Mouse (Mus musculus) limb, embryonic 12.5 days (tissue): ENCODE results near the gene Tmem91. TPM values are rescaled to one million over a fixed set of nuclear protein-coding genes. Genes with fewer than 3 reads are reported as not detected.

Experiments used
- ATAC-seq: fragments of 200-750 bp; cut with Nextera tagmentation; 2 replicates; pipeline ENCODE4 v1.8.0; 2017; ENCODE audit warnings: low read depth, moderate TSS enrichment; ENCODE audit not compliant: insufficient number of reproducible peaks, insufficient read depth, low FRiP score, low TSS enrichment
- H3K27ac ChIP-seq: fragments of 300-500 bp; sonication (generic); 2 replicates; pipeline ENCODE4 v1.5.1; 2016; ENCODE audit warnings: mild to moderate bottlenecking, moderate library complexity
- H3K27me3 ChIP-seq: fragments of 300-500 bp; sonication (generic); 2 replicates; pipeline ENCODE4 v1.6.1; 2016; ENCODE audit warnings: mild to moderate bottlenecking, moderate library complexity
- H3K36me3 ChIP-seq: fragments of 300-500 bp; sonication (generic); 2 replicates; pipeline ENCODE4 v1.6.1; 2016; ENCODE audit warnings: mild to moderate bottlenecking, moderate library complexity
- H3K4me1 ChIP-seq: fragments of 300-500 bp; sonication (generic); replicated peaks from 2 replicates; pipeline ENCODE4 v1.6.1; 2016
- H3K4me2 ChIP-seq: fragments of 300-500 bp; sonication (generic); 2 replicates; pipeline ENCODE4 v1.6.1; 2016; ENCODE audit warnings: mild to moderate bottlenecking, moderate library complexity
- H3K4me3 ChIP-seq: fragments of 300-500 bp; sonication (generic); replicated peaks from 2 replicates; pipeline ENCODE4 v1.5.1; 2016; ENCODE audit warnings: mild to moderate bottlenecking
- H3K9ac ChIP-seq: fragments of 300-500 bp; sonication (generic); replicated peaks from 2 replicates; pipeline ENCODE4 v1.6.1; 2016; ENCODE audit warnings: mild to moderate bottlenecking, moderate library complexity
- H3K9me3 ChIP-seq: fragments of 300-500 bp; sonication (generic); 2 replicates; pipeline ENCODE4 v1.6.1; 2016; ENCODE audit warnings: mild to moderate bottlenecking, moderate library complexity
- WGBS: fragments of 180-500 bp; shearing (Covaris S2); methylation state at CpG from one replicate; pipeline ENCODE4 v1.1.7; 2016; 5-methylcytosine and 5-hydroxymethylcytosine counted together
- polyA plus RNA-seq: library from polyadenylated mRNA; unstranded; fragments of >200 nt; fragmentation: Nextera tagmentation; extraction: Ambion mirVana; gene quantifications from 2 replicates; pipeline ENCODE4 v1.2.1, GENCODE M21; 2016

Tmem91 gene
- polyA plus RNA-seq, 1 experiment from 2014 or later, result 3.1 TPM

DNA sequence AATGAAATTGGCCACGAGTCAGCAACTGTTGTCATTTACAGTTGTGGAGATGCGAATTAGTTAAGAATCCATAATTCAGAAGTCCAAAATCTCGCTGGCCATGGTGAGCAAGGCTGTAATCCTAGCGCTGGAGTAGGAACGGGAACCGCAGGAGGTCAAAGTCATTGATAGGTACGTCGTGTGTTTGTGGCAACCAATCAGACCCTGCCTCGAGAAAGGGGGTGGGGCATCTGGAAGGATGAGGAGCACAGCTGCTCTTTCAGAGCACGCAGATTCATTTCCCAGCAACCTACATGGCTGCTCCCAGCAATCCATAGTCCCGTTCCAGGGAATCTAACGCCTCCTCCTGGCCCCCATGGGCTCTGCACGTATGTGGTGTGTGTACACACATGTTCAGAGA is 24.9 kb upstream of the Tmem91 start:
- H3K9ac ChIP-seq, result no peak overlapping the region
- WGBS, result 62% methylated on average over 13 of the region's 13 CpGs
- H3K27ac ChIP-seq, result no peak overlapping the region
- no peaks in the 10 kb centered on the region for H3K36me3 ChIP-seq
- H3K4me3 ChIP-seq, result no peak overlapping the region
- H3K27me3 ChIP-seq, result peaks cover 15% of the 10 kb centered on the region
- peaks cover 5% of the 10 kb centered on the region; the same call in 1 of the 2 replicates for H3K4me1 ChIP-seq
- H3K9me3 ChIP-seq, result peaks cover 17% of the 10 kb centered on the region; the same call in 1 of the 2 replicates
- no peak overlapping the region for H3K4me2 ChIP-seq
- ATAC-seq, result no peak

DNA sequence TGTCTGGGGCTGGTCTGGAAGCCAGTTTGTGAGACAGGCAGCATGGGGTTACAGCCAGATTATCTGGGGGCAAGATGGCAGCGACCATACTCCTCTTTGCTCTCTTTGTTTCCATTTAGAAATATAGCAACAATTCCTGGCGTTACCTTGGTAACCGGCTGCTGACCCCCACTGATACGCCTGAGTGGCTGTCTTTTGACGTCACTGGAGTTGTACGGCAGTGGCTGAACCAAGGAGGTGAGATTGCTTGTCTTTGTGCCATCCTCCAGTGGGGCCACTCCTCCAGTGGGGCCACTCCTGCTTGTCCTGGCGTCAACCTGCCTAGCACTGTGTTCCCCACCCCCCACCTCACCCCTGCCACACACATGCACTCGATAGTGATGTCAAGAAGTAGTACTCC is 19.1 kb upstream of the Tmem91 start:
- H3K4me3 ChIP-seq, result no peak overlapping the region
- WGBS, result 74% methylated on average over 8 of the region's 8 CpGs
- no peak for ATAC-seq

DNA sequence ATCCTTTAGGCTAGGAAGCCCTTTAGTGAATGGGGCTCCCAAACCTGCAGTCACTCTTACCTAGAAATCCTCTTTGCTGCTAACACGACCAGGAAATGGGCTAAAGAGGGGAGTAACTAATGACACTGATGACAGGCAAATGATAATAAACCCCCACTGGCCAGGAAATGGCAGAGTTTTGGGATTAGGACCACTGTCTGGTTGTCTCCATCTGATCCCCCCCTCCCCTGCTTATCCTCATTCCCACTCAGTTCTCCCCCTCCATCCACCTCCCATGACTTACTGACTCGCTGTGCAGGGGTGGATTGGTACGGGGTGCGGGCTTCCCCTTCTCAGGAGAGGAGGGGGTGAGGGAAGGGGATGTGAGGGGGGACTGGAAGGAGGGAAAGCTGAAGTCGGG is 15.1 kb upstream of the Tmem91 start:
- no peak for ATAC-seq
- H3K4me2 ChIP-seq, result peak overlapping the region; percentile 87
- H3K27me3 ChIP-seq, result peaks cover 67% of the 10 kb centered on the region
- no peak overlapping the region for H3K27ac ChIP-seq
- H3K9me3 ChIP-seq, result no peaks in the 10 kb centered on the region; the same call in 1 of the 2 replicates
- H3K4me1 ChIP-seq, result peaks cover 36% of the 10 kb centered on the region
- H3K9ac ChIP-seq, result no peak overlapping the region
- no peak overlapping the region for H3K4me3 ChIP-seq
- 33% methylated on average over 5 of the region's 5 CpGs for WGBS
- H3K36me3 ChIP-seq, result no peaks in the 10 kb centered on the region

More for the DNA sequence above, 19.1 kb upstream of the Tmem91 start:
- H3K4me2 ChIP-seq, result no peak overlapping the region
- peaks cover 27% of the 10 kb centered on the region for H3K27me3 ChIP-seq
- H3K4me1 ChIP-seq, result peaks cover 4% of the 10 kb centered on the region
- H3K9ac ChIP-seq, result no peak overlapping the region
- no peaks in the 10 kb centered on the region; the same call in 1 of the 2 replicates for H3K9me3 ChIP-seq
- no peaks in the 10 kb centered on the region for H3K36me3 ChIP-seq
- H3K27ac ChIP-seq, result no peak overlapping the region

DNA sequence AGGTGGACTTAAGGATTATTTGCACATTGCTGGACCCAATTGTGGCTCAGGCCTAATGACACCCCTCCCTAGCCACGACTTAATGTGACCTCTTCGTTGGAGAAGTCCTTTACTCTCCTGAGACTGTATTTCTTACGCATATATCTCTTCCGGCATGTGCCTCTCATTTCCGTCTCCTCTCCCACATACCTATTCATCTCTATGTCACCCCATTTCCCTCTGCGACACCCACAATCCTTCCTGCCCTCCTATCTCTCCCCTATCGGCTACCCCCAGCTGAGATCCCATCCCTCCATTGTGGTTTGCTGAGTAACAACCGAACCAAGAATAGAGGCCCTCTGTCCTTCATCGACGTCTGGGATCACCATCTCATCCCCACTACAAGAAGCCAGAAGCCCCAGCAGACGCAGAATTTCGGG is 14.6 kb upstream of the Tmem91 start:
- no peak overlapping the region for H3K27ac ChIP-seq
- H3K4me3 ChIP-seq, result peak overlapping the region; percentile 67
- no peaks in the 10 kb centered on the region for H3K36me3 ChIP-seq
- H3K4me1 ChIP-seq, result peaks cover 36% of the 10 kb centered on the region
- H3K4me2 ChIP-seq, result peak overlapping the region; percentile 87
- H3K27me3 ChIP-seq, result peaks cover 72% of the 10 kb centered on the region
- H3K9ac ChIP-seq, result no peak overlapping the region
- WGBS, result 11% methylated on average over 12 of the region's 12 CpGs
- H3K9me3 ChIP-seq, result no peaks in the 10 kb centered on the region; the same call in 1 of the 2 replicates
- ATAC-seq, result no peak

DNA sequence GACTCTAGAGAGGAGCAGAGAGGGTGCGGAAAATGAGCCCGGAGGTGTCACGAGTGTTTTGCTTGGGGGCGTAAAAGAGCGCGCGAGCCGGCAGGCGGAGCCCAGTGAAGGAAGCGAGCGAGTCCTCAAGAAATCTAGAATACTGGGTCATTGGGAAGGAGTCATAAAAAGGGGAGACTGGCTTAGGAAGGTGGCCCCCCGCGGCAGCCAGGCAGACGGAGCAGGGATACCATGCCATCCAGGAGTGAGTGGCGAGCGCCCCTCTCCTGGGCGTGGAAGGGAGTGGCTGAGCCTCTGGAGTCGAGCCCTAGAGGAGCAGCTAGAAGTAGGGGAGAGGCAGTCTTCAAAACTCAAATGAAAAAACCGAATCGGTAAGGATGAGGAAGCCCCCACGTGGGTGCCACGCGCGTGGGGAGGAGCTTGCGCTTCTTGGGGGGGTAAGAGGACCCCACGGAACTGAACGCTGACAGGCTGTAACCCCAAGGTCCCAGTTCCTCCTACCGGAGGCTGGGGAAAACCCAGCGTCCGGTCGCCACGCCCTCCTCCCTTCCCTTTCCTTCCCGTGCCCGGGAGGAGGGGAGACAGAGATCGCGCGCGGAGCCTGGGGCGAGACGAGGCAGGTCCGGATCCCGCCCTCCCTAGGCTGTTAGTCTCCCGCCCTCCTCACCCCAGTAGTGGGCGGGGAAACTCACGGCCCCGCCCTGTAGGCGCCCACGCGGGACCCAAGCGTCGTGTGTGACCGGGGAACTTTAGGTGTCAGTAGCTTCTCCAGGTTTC is 14.0 kb upstream of the Tmem91 start:
- Histone ChIP-seq H3K4me1 (peaks cover 36% of the 10 kb centered on the region), H3K36me3 (no peaks in the 10 kb centered on the region), H3K9ac (peak overlapping the region; percentile 50), H3K9me3 (no peaks in the 10 kb centered on the region; the same call in 1 of the 2 replicates), H3K27ac (no peak overlapping the region), H3K4me2 (peak overlapping the region; percentile 87), H3K4me3 (peak overlapping the region; percentile 67), H3K27me3 (peaks cover 72% of the 10 kb centered on the region)
- no peak for ATAC-seq
- under 1% methylated on average over 52 of the region's 52 CpGs for WGBS

DNA sequence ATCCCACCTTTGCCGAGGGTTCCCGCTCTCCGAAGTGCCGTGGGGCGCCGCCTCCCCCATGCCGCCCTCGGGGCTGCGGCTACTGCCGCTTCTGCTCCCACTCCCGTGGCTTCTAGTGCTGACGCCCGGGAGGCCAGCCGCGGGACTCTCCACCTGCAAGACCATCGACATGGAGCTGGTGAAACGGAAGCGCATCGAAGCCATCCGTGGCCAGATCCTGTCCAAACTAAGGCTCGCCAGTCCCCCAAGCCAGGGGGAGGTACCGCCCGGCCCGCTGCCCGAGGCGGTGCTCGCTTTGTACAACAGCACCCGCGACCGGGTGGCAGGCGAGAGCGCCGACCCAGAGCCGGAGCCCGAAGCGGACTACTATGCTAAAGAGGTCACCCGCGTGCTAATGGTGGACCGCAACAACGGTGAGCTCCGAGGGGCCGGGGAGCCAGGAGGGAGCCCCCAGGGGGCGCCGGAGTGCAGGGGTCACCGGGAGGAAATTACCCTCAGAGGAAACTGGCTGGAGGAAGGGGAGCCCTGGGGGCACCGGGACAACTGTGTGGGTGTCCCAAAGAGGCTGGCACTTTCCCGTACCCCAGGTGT is 12.9 kb upstream of the Tmem91 start:
- no peaks in the 10 kb centered on the region; the same call in 1 of the 2 replicates for H3K9me3 ChIP-seq
- peaks cover 72% of the 10 kb centered on the region for H3K27me3 ChIP-seq
- H3K4me3 ChIP-seq, result peak overlapping the region; percentile 67
- peak overlapping the region; percentile 63 for H3K9ac ChIP-seq
- peaks cover 36% of the 10 kb centered on the region for H3K4me1 ChIP-seq
- peak overlapping the region; percentile 23; the same call in 1 of the 2 replicates for H3K27ac ChIP-seq
- WGBS, result under 1% methylated on average over 47 of the region's 47 CpGs
- ATAC-seq, result no peak
- H3K36me3 ChIP-seq, result no peaks in the 10 kb centered on the region
- H3K4me2 ChIP-seq, result peak overlapping the region; percentile 87

DNA sequence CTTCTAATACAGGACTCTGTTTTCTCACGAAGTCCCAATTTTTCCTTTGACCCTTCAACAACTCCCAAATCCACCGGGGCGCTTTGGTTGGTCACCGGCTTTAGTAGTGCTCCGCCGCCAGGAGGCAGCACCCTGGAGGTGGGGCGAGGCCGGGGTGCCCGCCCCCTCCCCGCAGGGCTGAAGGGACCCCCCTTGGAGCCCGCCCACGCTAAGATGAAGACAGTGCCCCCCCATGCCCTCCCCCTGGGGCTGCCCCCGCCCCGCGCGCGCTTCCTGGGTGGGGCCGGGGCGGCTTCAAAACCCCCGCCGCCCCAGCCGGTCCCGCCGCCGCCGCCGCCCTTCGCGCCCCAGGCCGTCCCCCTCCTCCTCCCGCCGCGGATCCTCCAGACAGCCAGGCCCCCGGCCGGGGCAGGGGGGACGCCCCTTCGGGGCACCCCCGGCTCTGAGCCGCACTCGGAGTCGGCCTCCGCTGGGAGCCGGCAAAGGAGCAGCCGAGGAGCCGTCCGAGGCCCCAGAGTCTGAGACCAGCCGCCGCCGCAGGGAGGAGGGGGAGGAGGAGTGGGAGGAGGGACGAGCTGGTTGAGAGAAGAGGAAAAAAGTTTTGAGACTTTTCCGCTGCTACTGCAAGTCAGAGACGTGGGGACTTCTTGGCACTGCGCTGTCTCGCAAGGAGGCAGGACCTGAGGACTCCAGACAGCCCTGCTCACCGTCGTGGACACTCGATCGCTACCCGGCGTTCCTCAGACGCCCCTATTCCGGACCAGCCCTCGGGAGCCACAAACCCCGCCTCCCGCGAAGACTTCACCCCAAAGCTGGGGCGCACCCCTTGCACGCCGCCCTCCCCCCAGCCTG is 11.9 kb upstream of the Tmem91 start, which contains the start of gene Tgfb1:
Gene Tgfb1 (plus strand): TSS at position 323 of the 852 bp plus-strand sequence.
- H3K36me3 ChIP-seq, result no peaks in the 10 kb centered on the region
- ATAC-seq, result peak; percentile 43
- peak within 1 kb of the TSS; percentile 67 for H3K4me3 ChIP-seq
- H3K9me3 ChIP-seq, result no peaks in the 10 kb centered on the region
- WGBS, result 1% methylated on average over 52 of the region's 69 CpGs
- H3K4me2 ChIP-seq, result peak within 1 kb of the TSS; percentile 87
- H3K27ac ChIP-seq, result peak within 1 kb of the TSS; percentile 23; the same call in 1 of the 2 replicates
- peaks cover 36% of the 10 kb centered on the region for H3K4me1 ChIP-seq
- peak within 1 kb of the TSS; percentile 63 for H3K9ac ChIP-seq
- peaks cover 70% of the 10 kb centered on the region for H3K27me3 ChIP-seq

DNA sequence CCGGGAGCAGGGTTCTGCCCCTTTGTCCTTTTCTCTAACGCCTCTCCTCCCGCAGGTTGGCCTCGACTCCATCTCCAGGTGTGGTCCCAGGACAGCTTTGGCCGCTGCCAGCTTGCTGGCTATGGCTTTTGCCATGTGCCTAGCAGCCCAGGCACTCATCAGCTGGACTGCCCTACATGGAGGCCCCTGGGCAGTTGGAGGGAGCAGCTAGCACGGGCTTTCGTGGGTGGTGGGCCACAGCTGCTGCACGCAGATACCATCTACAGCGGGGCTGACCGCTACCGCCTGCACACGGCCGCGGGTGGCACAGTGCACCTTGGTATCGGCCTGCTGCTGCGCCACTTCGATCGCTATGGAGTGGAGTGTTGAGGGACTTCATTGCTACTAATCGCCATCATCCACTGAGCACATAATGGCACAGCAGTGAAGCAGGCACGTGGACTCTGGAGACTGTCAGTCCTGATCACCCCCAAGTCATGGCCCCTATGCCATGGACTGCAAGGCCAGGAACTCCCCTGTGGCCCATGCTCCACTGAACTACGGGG is 11.0 kb upstream of the Tmem91 start:
- Histone ChIP-seq H3K9ac (peak overlapping the region; percentile 63; the same call in 1 of the 2 replicates), H3K27ac (no peak overlapping the region), H3K4me1 (peaks cover 40% of the 10 kb centered on the region), H3K36me3 (no peaks in the 10 kb centered on the region), H3K27me3 (peaks cover 62% of the 10 kb centered on the region), H3K4me3 (peak overlapping the region; percentile 67), H3K9me3 (no peaks in the 10 kb centered on the region), H3K4me2 (peak overlapping the region; percentile 87)
- ATAC-seq, result no peak
- WGBS, result 67% methylated on average over 21 of the region's 21 CpGs

DNA sequence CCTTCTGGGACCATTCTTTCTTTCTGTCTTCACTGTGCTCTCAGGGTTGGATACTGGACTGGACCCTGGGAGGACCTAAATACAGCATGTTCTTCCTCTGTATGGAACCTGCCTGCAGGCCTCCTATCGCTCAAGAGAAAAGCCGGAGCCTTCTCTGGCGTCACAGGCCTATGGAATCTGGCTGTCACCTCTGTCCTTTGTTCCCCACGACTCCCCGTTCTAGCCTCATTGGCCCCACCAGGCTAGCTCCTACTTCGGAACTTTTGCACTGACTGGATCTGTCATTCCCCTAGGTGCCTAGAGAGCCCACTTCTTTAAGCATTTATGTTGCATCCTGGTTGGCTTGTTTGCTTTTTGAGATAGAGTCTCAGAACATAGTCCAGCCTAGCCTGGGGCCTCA is 9.7 kb upstream of the Tmem91 start:
- H3K4me3 ChIP-seq, result no peak overlapping the region
- H3K27me3 ChIP-seq, result peaks cover 50% of the 10 kb centered on the region
- no peaks in the 10 kb centered on the region for H3K36me3 ChIP-seq
- no peak overlapping the region for H3K9ac ChIP-seq
- H3K4me2 ChIP-seq, result no peak overlapping the region
- no peak for ATAC-seq
- no peak overlapping the region for H3K27ac ChIP-seq
- no peaks in the 10 kb centered on the region for H3K9me3 ChIP-seq
- WGBS, result 86% methylated on average over 6 of the region's 6 CpGs
- peaks cover 40% of the 10 kb centered on the region for H3K4me1 ChIP-seq

DNA sequence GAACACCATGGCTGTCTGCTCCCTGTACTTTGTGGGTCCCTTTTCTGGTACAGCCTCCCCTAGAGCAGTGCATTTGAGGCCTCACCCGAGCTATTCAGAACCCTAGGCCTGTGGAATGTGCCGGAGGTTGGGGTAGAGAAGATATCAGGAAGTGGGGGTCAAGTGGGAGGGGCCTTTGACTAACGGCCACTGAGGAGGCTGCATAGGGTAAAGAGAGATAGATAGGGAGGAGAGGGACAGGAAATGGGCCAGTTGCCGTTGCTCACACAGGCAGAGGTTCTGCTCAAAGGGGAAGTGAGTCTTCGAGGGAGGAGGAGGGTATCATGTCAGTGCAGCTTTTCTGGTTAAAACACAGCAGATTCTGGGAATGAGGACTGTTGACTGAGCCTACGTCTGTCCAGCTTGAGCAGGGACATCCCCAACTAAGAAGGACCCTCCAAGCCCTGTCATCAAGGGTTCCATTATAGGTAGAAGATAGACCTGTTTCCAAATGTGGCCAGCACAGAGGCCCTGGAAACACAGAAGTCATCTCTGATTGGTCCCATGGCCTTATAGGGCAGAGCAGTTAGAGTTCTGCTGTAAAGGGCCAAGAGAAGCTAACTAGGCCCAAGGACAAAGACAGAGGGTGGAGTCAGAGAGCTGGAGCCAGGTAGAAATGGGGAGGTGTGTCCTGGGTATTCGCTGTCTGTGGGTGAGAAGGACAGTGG is 8.7 kb upstream of the Tmem91 start:
- WGBS, result 75% methylated on average over 7 of the region's 7 CpGs
- Histone ChIP-seq H3K4me2 (no peak overlapping the region), H3K9me3 (no peaks in the 10 kb centered on the region), H3K4me3 (no peak overlapping the region), H3K4me1 (peaks cover 31% of the 10 kb centered on the region), H3K27me3 (peaks cover 50% of the 10 kb centered on the region), H3K27ac (no peak overlapping the region), H3K9ac (no peak overlapping the region; the same call in 1 of the 2 replicates), H3K36me3 (no peaks in the 10 kb centered on the region)
- no peak for ATAC-seq
